Mouse (Mus musculus): ENCODE results near the gene Kank1. TPM values are rescaled to one million over a fixed set of nuclear protein-coding genes. Genes with fewer than 3 reads are reported as not detected.

The Kank1 gene
- polyA plus RNA-seq, 1 experiment from 2014 or later, result 4.7 TPM

GRCm38 (mm10) chr19:25374926-25375325, 138.2 kb downstream of the Kank1 start:
- ATAC-seq (ENCODE audit: low FRiP score, low TSS enrichment) (no peak), DNase-seq (peak; percentile 62)
- Histone ChIP-seq H3K4me1 (ENCODE audit: control insufficient read depth, insufficient read depth, low read length) (peaks cover 10% of the 10 kb centered on the region), H3K4me2 (ENCODE audit: low read length) (peak overlapping the region; percentile 17; the same call in 1 of the 2 replicates), H3K9me3 (ENCODE audit: control insufficient read depth, low read length) (no peaks in the 10 kb centered on the region), H3K36me3 (ENCODE audit: control insufficient read depth, insufficient read depth, low read length) (no peaks in the 10 kb centered on the region), H3K27me3 (ENCODE audit: control insufficient read depth, insufficient read depth, low read length) (no peaks in the 10 kb centered on the region), H3K27ac (replicated peaks; ENCODE audit: low read depth, low read length) (0 out of 2 replicates have a peak overlapping the region, but pooled peaks have one; percentile 45), H3K4me3 (replicated peaks; ENCODE audit: low read depth, low read length) (no peak overlapping the region), H3K9ac (replicated peaks; ENCODE audit: low read length) (0 out of 2 replicates have a peak overlapping the region, but pooled peaks have one; percentile 27)
- WGBS, result 2% methylated on average over 12 of the region's 12 CpGs

- 91% methylated on average over 13 of the region's 13 CpGs for WGBS
- peaks cover 2% of the 10 kb centered on the region; the same call in 1 of the 2 replicates for H3K27me3 ChIP-seq (ENCODE audit: control insufficient read depth, insufficient read depth, low read length)
- peaks cover 10% of the 10 kb centered on the region for H3K4me1 ChIP-seq (ENCODE audit: control insufficient read depth, insufficient read depth, low read length)
- H3K36me3 ChIP-seq (ENCODE audit: control insufficient read depth, insufficient read depth, low read length), result no peaks in the 10 kb centered on the region
- no peaks in the 10 kb centered on the region for H3K9me3 ChIP-seq (ENCODE audit: control insufficient read depth, low read length)
- no peak overlapping the region for H3K9ac ChIP-seq (replicated peaks; ENCODE audit: low read length)
- no peak overlapping the region for H3K27ac ChIP-seq (replicated peaks; ENCODE audit: low read depth, low read length)
- no peak overlapping the region for H3K4me2 ChIP-seq (ENCODE audit: low read length)
- ATAC-seq (ENCODE audit: low FRiP score, low TSS enrichment) (no peak), DNase-seq (no peak)
- no peak overlapping the region for H3K4me3 ChIP-seq (replicated peaks; ENCODE audit: low read depth, low read length)
Measured at GRCm38 (mm10) chr19:25376871-25377270, 140.1 kb downstream of the Kank1 start.

- WGBS, result 87% methylated on average over 9 of the region's 9 CpGs
- no peak overlapping the region for H3K4me3 ChIP-seq (replicated peaks; ENCODE audit: low read depth, low read length)
- H3K9me3 ChIP-seq (ENCODE audit: control insufficient read depth, low read length), result no peaks in the 10 kb centered on the region
- ATAC-seq (ENCODE audit: low FRiP score, low TSS enrichment) (no peak), DNase-seq (no peak)
- peaks cover 8% of the 10 kb centered on the region for H3K4me1 ChIP-seq (ENCODE audit: control insufficient read depth, insufficient read depth, low read length)
- no peak overlapping the region for H3K9ac ChIP-seq (replicated peaks; ENCODE audit: low read length)
- H3K4me2 ChIP-seq (ENCODE audit: low read length), result no peak overlapping the region
- H3K27ac ChIP-seq (replicated peaks; ENCODE audit: low read depth, low read length), result no peak overlapping the region
- H3K27me3 ChIP-seq (ENCODE audit: control insufficient read depth, insufficient read depth, low read length), result peaks cover 3% of the 10 kb centered on the region; the same call in 1 of the 2 replicates
- no peaks in the 10 kb centered on the region for H3K36me3 ChIP-seq (ENCODE audit: control insufficient read depth, insufficient read depth, low read length)
Measured at GRCm38 (mm10) chr19:25380675-25381074, 143.9 kb downstream of the Kank1 start.

GRCm38 (mm10) chr19:25381972-25382371, 145.2 kb downstream of the Kank1 start:
- Histone ChIP-seq H3K4me1 (ENCODE audit: control insufficient read depth, insufficient read depth, low read length) (peaks cover 8% of the 10 kb centered on the region), H3K27ac (replicated peaks; ENCODE audit: low read depth, low read length) (no peak overlapping the region), H3K4me3 (replicated peaks; ENCODE audit: low read depth, low read length) (no peak overlapping the region), H3K27me3 (ENCODE audit: control insufficient read depth, insufficient read depth, low read length) (peaks cover 3% of the 10 kb centered on the region; the same call in 1 of the 2 replicates), H3K4me2 (ENCODE audit: low read length) (no peak overlapping the region), H3K9ac (replicated peaks; ENCODE audit: low read length) (no peak overlapping the region), H3K36me3 (ENCODE audit: control insufficient read depth, insufficient read depth, low read length) (no peaks in the 10 kb centered on the region), H3K9me3 (ENCODE audit: control insufficient read depth, low read length) (no peaks in the 10 kb centered on the region)
- no peak for ATAC-seq (ENCODE audit: low FRiP score, low TSS enrichment)
- 49% methylated on average over 7 of the region's 7 CpGs for WGBS
- no peak for DNase-seq

GRCm38 (mm10) chr19:25382494-25382893, 145.7 kb downstream of the Kank1 start:
- Histone ChIP-seq H3K27me3 (ENCODE audit: control insufficient read depth, insufficient read depth, low read length) (peaks cover 3% of the 10 kb centered on the region; the same call in 1 of the 2 replicates), H3K4me2 (ENCODE audit: low read length) (no peak overlapping the region), H3K9ac (replicated peaks; ENCODE audit: low read length) (no peak overlapping the region), H3K4me1 (ENCODE audit: control insufficient read depth, insufficient read depth, low read length) (peaks cover 8% of the 10 kb centered on the region), H3K9me3 (ENCODE audit: control insufficient read depth, low read length) (no peaks in the 10 kb centered on the region), H3K36me3 (ENCODE audit: control insufficient read depth, insufficient read depth, low read length) (no peaks in the 10 kb centered on the region), H3K4me3 (replicated peaks; ENCODE audit: low read depth, low read length) (no peak overlapping the region), H3K27ac (replicated peaks; ENCODE audit: low read depth, low read length) (no peak overlapping the region)
- ATAC-seq (ENCODE audit: low FRiP score, low TSS enrichment) (no peak), DNase-seq (no peak)
- WGBS, result 64% methylated on average over 6 of the region's 6 CpGs

GRCm38 (mm10) chr19:25383386-25384146, 146.8 kb downstream of the Kank1 start:
- Histone ChIP-seq H3K4me3 (replicated peaks; ENCODE audit: low read depth, low read length) (no peak overlapping the region), H3K9ac (replicated peaks; ENCODE audit: low read length) (no peak overlapping the region), H3K4me1 (ENCODE audit: control insufficient read depth, insufficient read depth, low read length) (peaks cover 8% of the 10 kb centered on the region), H3K4me2 (ENCODE audit: low read length) (peak overlapping the region; percentile 38), H3K27me3 (ENCODE audit: control insufficient read depth, insufficient read depth, low read length) (peaks cover 3% of the 10 kb centered on the region; the same call in 1 of the 2 replicates), H3K9me3 (ENCODE audit: control insufficient read depth, low read length) (no peaks in the 10 kb centered on the region), H3K27ac (replicated peaks; ENCODE audit: low read depth, low read length) (peak overlapping the region; percentile 42; the same call in 1 of the 2 replicates), H3K36me3 (ENCODE audit: control insufficient read depth, insufficient read depth, low read length) (no peaks in the 10 kb centered on the region)
- 7% methylated on average over 12 of the region's 12 CpGs for WGBS
- ATAC-seq (ENCODE audit: low FRiP score, low TSS enrichment) (peak; percentile 43; the same call in 1 of the 2 replicates), DNase-seq (peak; percentile 74)

GRCm38 (mm10) chr19:25385981-25386380, 149.2 kb downstream of the Kank1 start:
- no peak for ATAC-seq (ENCODE audit: low FRiP score, low TSS enrichment)

GRCm38 (mm10) chr19:25386679-25387470, 150.1 kb downstream of the Kank1 start:
- Histone ChIP-seq H3K4me1 (ENCODE audit: control insufficient read depth, insufficient read depth, low read length) (peaks cover 8% of the 10 kb centered on the region), H3K36me3 (ENCODE audit: control insufficient read depth, insufficient read depth, low read length) (no peaks in the 10 kb centered on the region), H3K9ac (replicated peaks; ENCODE audit: low read length) (no peak overlapping the region), H3K4me2 (ENCODE audit: low read length) (no peak overlapping the region), H3K4me3 (replicated peaks; ENCODE audit: low read depth, low read length) (no peak overlapping the region), H3K27me3 (ENCODE audit: control insufficient read depth, insufficient read depth, low read length) (peaks cover under 1% of the 10 kb centered on the region; the same call in 1 of the 2 replicates), H3K27ac (replicated peaks; ENCODE audit: low read depth, low read length) (no peak overlapping the region), H3K9me3 (ENCODE audit: control insufficient read depth, low read length) (no peaks in the 10 kb centered on the region)
- 85% methylated on average over 16 of the region's 16 CpGs for WGBS
- DNase-seq (no peak), ATAC-seq (ENCODE audit: low FRiP score, low TSS enrichment) (no peak)

More at GRCm38 (mm10) chr19:25385981-25386380, 149.2 kb downstream of the Kank1 start:
- H3K27ac ChIP-seq (replicated peaks; ENCODE audit: low read depth, low read length), result no peak overlapping the region
- H3K9ac ChIP-seq (replicated peaks; ENCODE audit: low read length), result no peak overlapping the region
- H3K4me1 ChIP-seq (ENCODE audit: control insufficient read depth, insufficient read depth, low read length), result peaks cover 8% of the 10 kb centered on the region
- no peak overlapping the region for H3K4me2 ChIP-seq (ENCODE audit: low read length)
- no peaks in the 10 kb centered on the region for H3K36me3 ChIP-seq (ENCODE audit: control insufficient read depth, insufficient read depth, low read length)
- DNase-seq, result no peak
- H3K27me3 ChIP-seq (ENCODE audit: control insufficient read depth, insufficient read depth, low read length), result peaks cover 3% of the 10 kb centered on the region; the same call in 1 of the 2 replicates
- H3K9me3 ChIP-seq (ENCODE audit: control insufficient read depth, low read length), result no peaks in the 10 kb centered on the region
- H3K4me3 ChIP-seq (replicated peaks; ENCODE audit: low read depth, low read length), result no peak overlapping the region
- 75% methylated on average over 8 of the region's 8 CpGs for WGBS
